Mouse (Mus musculus): Measurements from ENCODE around the gene Mical2.
A peak's percentile ranks its signal among the peaks of the same experiment; 100 is the strongest.

Gene Mical2

DNA sequence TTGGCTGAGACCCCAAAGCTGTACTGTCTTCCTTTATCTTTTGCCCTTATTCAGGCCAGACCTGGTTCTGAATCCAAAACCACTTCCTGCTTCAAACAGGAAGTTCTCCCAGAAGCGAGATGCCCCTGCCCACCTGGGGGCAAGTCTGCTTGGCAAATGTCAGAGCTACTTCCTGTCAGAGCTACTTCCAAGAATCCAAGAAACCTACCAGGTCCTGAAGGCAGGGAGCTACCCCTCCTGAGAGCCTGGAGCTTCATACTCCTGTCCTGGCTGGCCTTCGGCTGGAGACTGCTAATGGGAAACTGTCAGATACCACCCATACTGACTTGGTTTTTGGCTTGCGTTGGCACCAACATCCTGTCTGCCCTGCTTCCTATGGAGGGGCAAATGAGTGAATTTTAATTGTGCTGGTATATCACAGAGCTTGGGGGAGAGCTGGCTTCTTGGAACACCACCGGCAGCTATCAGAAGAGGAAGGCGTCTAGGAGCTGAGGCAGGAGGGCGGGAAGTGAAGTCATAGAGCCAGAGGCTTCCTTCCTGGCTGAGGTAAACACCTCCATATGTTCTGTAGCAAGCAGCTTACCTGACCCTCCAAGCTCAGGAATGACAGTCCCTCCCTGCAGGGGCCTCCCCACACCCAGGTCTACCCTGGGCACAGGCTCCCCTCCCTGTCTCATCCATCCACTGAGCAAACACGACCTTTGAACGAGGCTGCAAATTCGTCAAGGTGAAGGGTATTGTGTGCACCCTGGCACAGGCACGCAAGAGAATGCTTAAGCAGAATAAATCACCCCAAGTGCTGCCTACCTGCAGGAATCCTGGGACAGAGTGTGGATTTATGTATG lies 17.1 kb upstream of the Mical2 start:
- DNase-seq (ENCODE audit: low read depth, low spot score), result no peak

DNA sequence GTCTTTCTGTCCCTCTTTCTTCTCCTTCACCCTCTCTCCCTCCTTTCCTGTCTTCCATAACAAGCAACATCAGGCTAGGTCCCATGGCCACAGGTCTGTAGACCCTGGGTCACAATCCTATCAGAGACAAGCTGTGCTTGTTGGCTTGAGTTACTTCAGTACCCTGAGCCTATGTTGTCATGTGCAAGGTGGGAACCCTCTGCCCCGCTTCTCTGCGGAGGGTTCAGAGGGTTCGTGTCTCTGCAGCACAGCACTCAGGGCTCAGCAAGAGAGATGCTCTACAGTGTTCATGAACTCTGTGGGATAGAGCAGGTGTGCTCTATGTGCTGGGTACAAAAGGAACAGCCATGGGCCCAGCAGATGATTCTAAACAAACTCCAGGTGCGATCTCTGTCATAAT lies 16.0 kb upstream of the Mical2 start:
- DNase-seq (ENCODE audit: low read depth, low spot score), result no peak

DNA sequence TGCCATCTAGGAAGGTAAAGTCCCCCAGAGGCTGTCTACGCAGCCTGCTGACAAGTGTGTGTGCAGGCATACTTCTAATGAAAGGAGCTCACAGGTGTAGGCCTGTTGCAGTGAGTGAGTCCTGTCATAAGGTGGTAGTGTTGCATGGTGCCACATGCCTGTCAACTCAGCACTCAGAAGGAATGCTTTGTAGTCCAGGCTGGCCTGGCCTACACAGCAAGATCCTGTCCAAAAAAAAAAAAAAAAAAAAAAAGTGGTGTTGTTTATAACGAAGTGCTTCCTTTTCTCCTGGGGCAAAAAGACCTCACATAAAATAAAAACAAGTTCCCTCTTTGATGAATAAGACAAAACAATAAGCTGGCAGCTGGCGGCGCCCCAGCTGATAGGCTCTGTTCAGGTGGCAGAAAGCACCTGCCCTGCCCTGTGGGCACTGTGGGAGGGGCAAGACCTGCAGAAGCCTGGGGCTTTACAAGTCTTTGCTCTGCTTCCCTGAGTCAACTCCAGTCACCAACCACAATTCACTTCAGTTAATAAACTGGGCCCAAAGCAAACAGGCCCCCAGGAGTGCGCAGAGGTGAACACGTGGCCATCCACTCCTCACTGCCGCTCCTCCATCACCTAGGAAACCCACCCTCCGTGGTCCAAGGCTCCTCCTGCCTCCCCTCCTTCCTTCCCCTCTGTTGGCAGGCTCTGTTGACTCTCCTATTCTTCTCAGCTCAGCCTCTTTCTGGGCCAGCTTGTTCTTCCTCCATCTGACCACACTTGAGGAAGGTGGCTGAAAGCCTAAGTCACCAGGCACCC lies 12.5 kb upstream of the Mical2 start:
- no peak for DNase-seq (ENCODE audit: low read depth, low spot score)

DNA sequence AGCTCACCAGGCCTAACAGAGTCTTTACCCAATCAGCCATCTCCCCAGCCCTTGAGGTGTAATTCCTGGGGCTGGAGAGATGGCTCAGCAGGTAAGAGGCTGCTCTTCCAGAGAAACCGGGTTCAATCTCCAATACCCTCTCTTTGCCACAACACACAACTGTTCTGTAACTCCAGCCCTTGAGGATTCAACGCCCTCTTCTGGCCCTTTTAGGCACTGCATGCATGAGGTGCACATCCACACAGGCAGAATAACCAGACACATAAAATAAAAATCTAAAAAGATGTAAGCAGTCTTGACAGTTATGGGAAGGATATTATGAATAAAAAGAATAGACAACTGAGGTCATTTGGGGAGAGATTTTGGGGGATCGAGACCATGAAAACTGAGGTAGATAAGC lies 9.8 kb upstream of the Mical2 start:
- DNase-seq (ENCODE audit: low read depth, low spot score), result no peak

DNA sequence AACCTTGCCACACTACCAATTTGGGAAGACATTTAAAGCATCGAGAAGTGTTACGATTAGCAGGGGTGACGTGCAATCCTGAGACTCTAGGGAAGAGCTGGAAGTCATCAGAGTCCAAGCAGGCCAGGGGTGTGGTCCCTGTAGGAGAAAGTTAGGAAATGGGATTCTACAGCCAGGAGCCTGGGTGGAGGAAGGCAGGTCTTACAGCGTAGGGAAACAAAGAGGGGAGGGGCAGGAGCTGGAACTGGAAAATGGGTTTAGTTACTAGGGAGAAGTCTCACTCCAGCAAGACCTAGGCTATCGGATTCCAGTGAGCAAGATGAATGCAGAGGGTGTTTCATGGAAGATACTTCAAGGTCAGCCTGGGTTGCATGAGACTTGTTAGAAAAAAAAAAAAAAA lies 8.9 kb upstream of the Mical2 start:
- no peak for DNase-seq (ENCODE audit: low read depth, low spot score)

DNA sequence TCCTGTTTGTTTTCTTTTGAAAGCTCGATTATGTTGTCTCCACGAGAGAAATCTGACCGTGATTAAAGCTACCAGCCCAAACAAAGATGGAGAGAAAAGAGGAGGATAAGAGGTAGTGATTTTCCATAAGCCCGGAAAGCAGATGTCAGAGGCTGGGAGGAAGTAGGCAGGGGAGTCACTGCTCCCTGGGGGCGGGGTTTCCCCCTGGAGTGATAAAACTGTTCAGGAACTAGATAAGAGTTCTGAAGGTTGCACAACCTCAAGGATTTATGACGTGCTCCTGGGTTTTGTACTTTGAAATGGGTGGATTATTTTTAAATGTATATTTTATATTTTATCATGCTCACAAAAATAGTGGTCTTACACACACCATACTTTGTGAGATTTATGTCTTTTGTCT lies 8.4 kb upstream of the Mical2 start:
- DNase-seq (ENCODE audit: low read depth, low spot score), result no peak

DNA sequence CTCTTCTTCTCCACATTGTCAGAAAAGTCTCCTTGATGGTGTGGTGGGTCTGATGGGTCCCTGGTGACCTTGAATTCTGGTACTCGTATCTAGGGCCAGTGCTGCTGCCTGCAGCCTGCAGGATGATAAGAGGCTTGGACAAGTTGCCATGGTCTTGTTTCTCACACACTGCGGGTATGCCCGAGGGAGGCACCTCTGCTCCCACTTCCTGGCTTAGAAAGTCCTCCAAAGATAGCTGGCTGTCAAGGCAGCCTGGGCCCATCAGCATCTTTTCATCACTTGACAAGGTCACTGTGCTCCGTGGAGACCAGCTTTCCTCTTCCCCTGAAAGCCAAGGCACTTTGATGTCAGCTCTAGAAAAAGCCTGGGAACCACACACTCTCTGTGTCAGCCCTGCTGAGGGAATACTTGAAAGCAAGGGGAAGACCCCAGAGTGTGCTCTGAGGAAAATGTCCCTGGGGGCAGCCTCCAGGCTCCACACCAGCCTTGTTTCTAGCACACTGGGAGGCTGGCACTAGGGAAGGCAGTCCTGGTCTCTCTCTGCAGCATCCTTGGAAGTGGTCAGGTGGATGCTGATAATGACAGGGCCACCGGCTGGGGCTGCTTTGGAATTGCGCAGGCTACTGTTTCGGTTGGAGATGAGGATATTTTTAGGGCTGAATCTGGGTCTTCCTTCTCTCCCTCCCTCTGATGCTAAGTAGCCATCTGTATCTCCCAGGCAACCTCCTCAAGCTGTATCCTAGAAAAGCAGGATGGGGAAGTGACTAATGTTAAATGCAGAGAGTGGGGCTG lies 2.7 kb upstream of the Mical2 start:
- no peak for DNase-seq (ENCODE audit: low read depth, low spot score)

DNA sequence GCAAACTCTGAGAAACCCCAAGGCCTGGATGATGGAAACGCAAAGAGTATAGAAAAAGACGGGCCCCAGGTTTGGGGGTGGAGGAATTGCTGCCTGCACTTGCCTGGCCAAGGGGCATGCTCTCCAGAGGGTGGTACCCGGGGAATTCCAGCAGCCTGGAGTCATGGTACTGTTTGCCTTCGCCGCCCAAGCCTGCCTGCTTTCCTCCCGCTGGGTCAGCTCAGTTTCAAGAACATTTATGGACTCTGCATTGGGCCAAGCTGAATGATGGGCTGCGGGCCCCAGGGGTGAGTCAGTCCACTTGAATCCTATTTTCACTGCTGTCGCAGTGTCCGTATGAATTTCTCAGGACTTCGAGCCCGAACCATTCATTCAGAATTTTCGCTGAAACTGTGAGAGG lies 802 bp upstream of the Mical2 start:
- no peak for DNase-seq (ENCODE audit: low read depth, low spot score)

DNA sequence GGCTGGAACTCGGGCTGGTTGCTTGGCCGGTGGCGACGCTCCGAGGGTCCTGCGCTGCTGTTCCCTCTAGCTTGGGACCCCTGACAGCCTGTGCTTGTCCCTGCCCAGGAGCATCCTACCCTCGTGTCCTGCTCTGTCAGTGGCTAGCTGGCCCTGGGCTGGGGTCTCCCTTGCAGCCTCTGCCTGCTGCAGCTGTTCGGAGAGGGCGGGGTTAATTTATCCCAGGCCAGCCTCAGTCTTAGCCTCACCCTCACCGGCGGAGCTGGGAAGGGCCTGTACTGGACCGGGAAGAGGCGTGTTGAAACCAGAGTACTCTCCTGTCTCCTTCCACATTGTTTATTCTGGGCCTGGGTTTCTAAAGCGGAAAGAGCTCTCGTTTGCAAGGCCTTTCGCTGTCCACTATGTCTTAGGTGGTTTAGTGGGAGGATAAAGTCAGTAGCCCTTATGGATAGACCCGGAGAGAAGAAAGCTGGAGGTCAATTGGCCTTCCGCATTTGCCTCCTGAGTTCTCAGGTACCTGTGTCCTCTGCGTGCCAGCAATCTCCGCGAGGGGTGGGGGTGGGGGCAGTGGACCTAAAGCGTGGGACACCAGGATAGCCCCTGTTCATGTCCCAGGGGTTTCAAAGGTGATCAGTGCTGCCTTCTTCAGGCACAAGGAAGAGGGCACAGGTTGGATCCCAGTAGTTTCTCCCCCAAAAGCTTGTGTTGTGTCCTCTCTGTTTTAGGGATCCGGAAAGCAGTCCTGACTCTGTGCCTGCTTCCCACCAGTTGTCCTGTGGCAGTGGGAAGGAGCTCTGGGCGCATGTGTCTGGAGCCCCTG lies 1.0 kb downstream of the Mical2 start:
- DNase-seq (ENCODE audit: low read depth, low spot score), result peak; percentile 27

DNA sequence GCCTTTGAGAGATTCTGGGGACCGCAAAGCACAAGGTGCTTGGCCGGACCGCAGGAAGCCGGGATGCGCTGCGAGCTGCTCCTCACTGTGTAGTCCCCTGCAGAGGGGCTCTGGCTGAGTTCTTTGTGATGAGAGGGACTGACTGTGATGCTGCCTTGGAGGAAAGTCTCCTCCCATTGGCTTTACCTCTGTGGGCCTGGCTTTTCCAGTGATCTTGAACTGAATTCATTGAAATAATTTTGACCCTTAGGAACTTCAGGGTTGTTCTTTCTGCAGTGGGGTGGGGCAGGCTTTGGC lies 1.6 kb downstream of the Mical2 start:
- no peak for DNase-seq (ENCODE audit: low read depth, low spot score)

DNA sequence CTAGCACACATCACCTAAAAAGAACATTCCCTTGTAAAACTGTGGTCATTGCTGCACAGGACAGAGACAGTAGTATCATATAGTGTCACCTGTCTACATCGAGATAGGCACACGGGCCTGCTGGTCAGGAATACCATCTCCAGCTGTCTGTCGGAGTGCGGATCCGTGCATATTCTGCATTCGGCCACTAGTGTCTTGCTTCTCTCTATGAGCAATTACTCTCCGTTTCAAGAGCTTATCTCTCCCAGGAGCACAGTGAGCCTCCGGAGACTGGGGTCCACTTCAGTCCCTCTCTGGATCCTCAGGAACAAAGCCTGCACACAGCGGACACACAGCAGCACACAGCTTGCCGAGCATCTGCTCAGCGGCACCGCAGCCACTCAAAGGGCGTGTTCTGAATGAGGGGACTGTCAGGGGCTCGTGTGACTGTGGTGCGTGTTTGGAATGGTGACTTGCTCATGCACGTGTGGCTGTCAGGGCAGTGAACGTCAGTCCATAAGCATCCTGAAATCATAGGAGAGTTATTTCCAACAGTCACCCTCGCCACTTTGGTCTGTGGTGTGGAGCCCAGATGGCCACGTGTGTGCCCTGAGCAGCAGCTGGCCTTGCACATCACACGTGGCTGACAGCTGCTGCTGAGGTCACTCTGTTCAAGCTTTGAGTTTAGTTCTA lies 3.3 kb downstream of the Mical2 start:
- DNase-seq (ENCODE audit: low read depth, low spot score), result peak; percentile 55

DNA sequence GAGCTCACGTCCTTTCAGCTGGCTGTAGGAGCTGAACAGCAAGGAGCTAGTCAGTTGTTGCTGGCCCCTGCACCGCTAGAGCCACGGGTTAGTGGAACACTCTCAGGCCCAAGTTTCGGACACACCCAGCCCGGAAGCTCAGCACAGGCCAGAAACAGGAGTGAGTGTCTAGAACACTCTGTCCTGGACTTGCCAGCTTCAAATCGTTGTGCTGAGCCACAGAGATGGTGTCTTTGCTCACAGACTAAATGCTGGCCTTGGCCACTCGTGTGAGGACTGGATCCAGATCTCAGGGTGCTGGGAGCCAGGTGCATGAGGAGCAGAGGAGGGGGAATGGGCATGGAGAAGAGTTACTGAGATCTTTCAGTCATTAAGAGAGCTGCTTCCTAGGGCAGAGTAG lies 6.1 kb downstream of the Mical2 start:
- DNase-seq (ENCODE audit: low read depth, low spot score), result no peak

DNA sequence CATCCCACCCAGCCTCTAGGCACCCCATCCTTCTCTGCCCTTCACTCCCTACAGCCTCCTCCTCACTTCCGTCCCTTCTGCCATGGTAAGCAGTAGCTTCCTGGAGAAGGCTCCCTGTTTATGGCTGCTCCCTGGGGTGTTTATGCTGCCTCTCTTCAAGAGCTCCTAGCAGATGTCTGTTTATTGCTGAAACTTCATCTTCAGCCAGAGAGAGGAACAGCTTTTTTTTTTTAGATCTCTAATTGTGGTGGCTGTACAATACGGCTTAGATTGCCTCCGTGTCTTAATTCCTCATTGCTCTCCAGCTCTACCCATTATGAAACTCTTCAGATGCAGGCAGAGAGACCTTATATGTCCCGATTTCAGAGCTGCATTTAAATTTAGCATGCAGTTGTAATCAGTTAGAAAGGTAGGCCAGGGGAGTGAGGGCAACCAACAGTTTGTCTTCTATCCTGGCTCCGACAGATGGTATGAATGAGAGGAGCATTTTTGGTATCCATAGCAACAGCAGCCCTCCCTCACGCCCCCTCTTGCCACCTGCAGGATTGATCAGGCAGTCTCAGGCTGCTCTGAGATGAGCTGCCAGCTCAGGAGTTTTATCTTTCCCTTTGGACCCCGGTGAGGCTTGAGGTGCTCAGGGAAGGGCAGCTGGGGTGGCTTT lies 7.8 kb downstream of the Mical2 start:
- peak; percentile 49 for DNase-seq (ENCODE audit: low read depth, low spot score)

DNA sequence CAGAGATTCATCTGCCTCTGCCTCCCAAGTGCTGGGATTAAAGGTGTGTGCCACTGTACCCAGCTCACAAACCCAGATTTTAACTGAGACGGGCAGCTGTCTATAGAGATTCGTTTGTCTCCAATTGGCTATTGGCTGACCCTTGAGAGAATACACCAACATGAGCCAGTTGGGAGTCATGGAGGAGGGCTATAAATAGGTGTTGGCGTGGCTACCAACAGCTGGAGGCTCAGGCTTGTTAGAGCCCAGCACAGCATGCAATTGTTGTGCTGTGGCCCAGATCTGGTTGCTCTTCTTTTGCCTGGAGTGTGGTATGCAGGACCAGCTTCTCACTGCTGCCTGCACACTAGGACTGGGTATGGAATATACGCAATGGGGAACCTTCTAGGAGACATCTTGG lies 8.8 kb downstream of the Mical2 start:
- DNase-seq (ENCODE audit: low read depth, low spot score), result no peak

DNA sequence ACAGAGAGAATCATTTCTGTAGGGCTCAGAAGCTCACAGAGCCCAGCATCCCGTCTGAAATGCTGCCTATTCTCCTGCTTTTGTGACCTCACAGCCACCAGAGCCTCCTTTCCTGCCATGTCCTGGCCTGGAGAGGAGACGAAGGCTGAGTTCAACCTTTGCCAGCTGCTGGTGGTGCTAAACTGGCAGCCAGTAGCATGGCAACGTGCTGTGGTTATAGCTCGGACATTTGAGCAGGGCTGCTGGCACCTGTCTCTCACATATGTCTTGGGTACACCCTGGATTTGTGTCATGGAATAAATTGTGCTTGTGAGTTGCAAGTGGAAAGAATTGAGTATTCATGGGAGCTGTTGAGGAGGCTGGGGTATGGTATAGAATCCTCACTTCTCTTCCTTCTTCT lies 9.8 kb downstream of the Mical2 start:
- no peak for DNase-seq (ENCODE audit: low read depth, low spot score)

DNA sequence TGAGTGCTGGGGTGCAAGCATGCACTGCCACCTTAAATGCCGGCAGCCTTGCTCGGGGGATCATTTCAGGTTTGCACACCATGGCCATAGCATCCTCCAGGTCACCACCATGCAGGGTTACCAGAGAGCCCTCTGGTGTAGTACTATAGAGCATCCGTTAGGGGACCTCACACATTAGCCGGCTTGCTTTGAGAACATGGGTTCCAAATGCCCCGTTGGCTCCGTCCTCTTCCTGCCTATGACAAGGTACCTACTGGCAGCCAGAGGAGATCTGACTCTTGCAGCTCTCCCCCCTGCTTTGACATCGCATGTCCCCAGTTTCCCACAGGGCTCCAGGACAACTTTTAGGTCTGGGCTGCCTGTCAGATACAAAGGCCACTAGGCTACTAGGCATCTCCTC lies 11.6 kb downstream of the Mical2 start:
- no peak for DNase-seq (ENCODE audit: low read depth, low spot score)

DNA sequence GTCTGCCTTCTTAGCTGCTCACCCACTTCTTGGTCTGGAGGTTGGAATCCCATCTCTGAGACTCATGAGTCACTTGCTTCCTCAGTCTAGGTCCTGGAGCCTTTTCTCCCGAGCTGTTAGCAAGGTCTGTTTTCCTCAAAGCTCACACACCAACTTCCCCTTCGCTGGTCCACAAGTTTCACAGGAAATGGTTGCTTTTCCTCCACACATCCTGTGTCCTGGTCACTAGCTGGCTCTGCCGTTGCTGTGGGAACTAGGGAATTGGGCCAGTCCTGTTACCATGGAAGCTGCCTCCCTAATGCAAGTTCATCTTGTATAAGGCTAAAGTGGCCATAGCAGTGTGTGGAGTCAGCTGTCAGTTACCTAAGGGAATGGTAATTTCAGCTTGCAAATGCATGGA lies 12.2 kb downstream of the Mical2 start:
- DNase-seq (ENCODE audit: low read depth, low spot score), result no peak

DNA sequence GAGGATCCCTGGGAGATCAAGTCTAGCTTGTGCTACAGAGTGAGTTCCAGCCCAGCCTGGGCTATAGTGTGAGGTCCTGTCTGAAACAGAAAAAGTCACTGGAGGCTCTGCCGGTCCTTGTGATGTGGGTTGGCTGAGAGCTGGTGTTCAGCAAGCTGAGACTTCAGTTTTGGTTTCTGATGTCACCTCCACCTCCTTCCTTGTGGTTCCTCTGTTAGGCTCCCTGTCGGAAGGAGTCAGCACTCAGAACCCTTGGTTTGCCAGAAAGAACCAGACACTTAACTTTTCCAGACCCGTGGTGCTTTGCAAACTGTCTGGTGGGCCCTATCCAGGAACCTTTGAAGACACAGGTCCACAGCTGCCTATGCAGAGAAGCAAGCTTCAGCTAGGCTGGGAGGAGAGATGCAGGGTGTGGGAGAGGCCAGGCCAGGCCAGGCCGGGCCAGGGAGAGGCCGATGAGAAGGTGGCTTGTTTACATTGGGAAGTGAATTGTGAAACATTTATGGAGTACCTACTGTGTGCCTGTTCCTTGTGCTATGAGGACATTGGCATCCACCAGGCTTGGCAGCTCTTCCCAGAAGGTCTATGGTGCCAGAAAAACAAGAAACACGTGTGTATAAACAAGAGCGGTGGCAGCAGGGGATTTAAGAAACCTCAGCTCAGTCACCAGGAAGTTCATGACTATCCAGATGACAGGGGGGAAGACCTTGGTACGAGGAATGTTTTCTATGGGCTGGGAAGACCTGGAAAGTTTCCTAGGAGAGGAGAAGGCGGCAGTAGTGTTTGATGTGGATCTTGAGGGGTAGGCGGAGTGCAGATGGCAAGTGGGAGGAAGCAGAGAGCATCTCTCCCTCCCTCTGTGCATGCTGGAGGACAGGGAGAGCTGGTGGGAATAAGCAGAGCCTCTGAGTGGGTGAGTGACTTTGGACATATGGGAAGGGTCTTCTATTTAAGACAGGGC lies 13.4 kb downstream of the Mical2 start:
- no peak for DNase-seq (ENCODE audit: low read depth, low spot score)

DNA sequence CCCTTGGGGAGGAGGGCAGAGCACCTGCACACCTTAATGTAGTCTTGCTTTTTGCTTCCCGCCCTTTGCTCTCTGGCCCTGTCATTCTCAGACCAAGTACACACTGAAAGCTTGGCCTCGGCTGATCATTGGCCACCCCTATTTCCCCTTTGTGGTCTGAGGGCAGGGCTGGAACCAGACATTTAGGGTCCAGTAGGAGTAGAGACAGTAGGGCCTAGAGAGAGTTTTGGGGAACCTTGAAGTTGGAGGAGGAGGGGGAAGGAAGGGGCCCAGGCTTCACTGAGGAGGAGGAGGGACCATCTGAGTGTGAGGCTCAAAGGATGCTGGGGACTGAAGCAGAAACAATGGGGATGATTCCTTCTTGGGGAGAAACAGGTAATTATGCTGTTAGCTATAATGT lies 15.1 kb downstream of the Mical2 start:
- no peak for DNase-seq (ENCODE audit: low read depth, low spot score)
